Mouse (Mus musculus): ENCODE results near the gene Utf1.

Utf1 gene

GRCm38 (mm10) chr7:139943674-139944281, at the start of gene Utf1:
Gene Utf1, plus strand, starts transcription at chr7:139943789.
- DNase-seq = peak; percentile 27

GRCm38 (mm10) chr7:139894655-139895557, 48.7 kb upstream of the Utf1 start, which contains the start of gene Kndc1:
Gene Kndc1, plus strand, starts transcription at chr7:139894696.
- no peak for DNase-seq

GRCm38 (mm10) chr7:139896271-139896670, 47.3 kb upstream of the Utf1 start:
- DNase-seq = no peak

GRCm38 (mm10) chr7:139896796-139897195, 46.8 kb upstream of the Utf1 start:
- DNase-seq = no peak

- no peak for DNase-seq
Observed at GRCm38 (mm10) chr7:139898606-139899005, 45.0 kb upstream of the Utf1 start.

GRCm38 (mm10) chr7:139899505-139899904, 44.1 kb upstream of the Utf1 start:
- DNase-seq = no peak

- no peak for DNase-seq
Observed at GRCm38 (mm10) chr7:139900456-139900855, 43.1 kb upstream of the Utf1 start.

GRCm38 (mm10) chr7:139900896-139901295, 42.7 kb upstream of the Utf1 start:
- no peak for DNase-seq

GRCm38 (mm10) chr7:139901981-139902380, 41.6 kb upstream of the Utf1 start:
- DNase-seq = no peak

GRCm38 (mm10) chr7:139905261-139905660, 38.3 kb upstream of the Utf1 start:
- DNase-seq = no peak

GRCm38 (mm10) chr7:139905661-139906060, 37.9 kb upstream of the Utf1 start:
- peak; percentile 44 for DNase-seq

GRCm38 (mm10) chr7:139908176-139908575, 35.4 kb upstream of the Utf1 start:
- no peak for DNase-seq

- DNase-seq = no peak
Observed at GRCm38 (mm10) chr7:139909469-139909868, 34.1 kb upstream of the Utf1 start.

GRCm38 (mm10) chr7:139910204-139910835, 33.3 kb upstream of the Utf1 start:
- DNase-seq = no peak

GRCm38 (mm10) chr7:139914141-139915047, 29.2 kb upstream of the Utf1 start:
- no peak for DNase-seq

- DNase-seq = no peak
Observed at GRCm38 (mm10) chr7:139915646-139916257, 27.8 kb upstream of the Utf1 start.

- DNase-seq = no peak
Observed at GRCm38 (mm10) chr7:139916345-139916744, 27.2 kb upstream of the Utf1 start.

GRCm38 (mm10) chr7:139918262-139918661, 25.3 kb upstream of the Utf1 start:
- no peak for DNase-seq

GRCm38 (mm10) chr7:139930732-139931131, 12.9 kb upstream of the Utf1 start:
- peak; percentile 61 for DNase-seq

GRCm38 (mm10) chr7:139936705-139937104, 6.9 kb upstream of the Utf1 start:
- no peak for DNase-seq

GRCm38 (mm10) chr7:139937138-139937537, 6.5 kb upstream of the Utf1 start:
- no peak for DNase-seq

GRCm38 (mm10) chr7:139937810-139938209, 5.8 kb upstream of the Utf1 start:
- DNase-seq = no peak

Measured in thymus, postnatal 14 days (tissue).